Mouse (Mus musculus): ENCODE data around the gene Ccdc90b.

Gene Ccdc90b

GRCm38 (mm10) chr7:92560986-92561876 is at the start of gene Ccdc90b:
Gene Ccdc90b (plus strand): TSS chr7:92561149.
- DNase-seq (ENCODE audit: low read depth, low spot score), result peak; percentile 88

GRCm38 (mm10) chr7:92520397-92520796 is 40.6 kb upstream of the Ccdc90b start:
- no peak for DNase-seq (ENCODE audit: low read depth, low spot score)

- DNase-seq (ENCODE audit: low read depth, low spot score), result no peak
Observed at GRCm38 (mm10) chr7:92520820-92521219, 40.1 kb upstream of the Ccdc90b start.

- DNase-seq (ENCODE audit: low read depth, low spot score), result no peak
Observed at GRCm38 (mm10) chr7:92529245-92529644, 31.7 kb upstream of the Ccdc90b start.

- DNase-seq (ENCODE audit: low read depth, low spot score), result no peak
Observed at GRCm38 (mm10) chr7:92532351-92533036, 28.5 kb upstream of the Ccdc90b start.

- DNase-seq (ENCODE audit: low read depth, low spot score), result no peak
Observed at GRCm38 (mm10) chr7:92546763-92547162, 14.2 kb upstream of the Ccdc90b start.

- no peak for DNase-seq (ENCODE audit: low read depth, low spot score)
Observed at GRCm38 (mm10) chr7:92550248-92550989, 10.5 kb upstream of the Ccdc90b start.

GRCm38 (mm10) chr7:92550990-92551392 is 10.0 kb upstream of the Ccdc90b start:
- peak; percentile 46 for DNase-seq (ENCODE audit: low read depth, low spot score)

- no peak for DNase-seq (ENCODE audit: low read depth, low spot score)
Observed at GRCm38 (mm10) chr7:92558744-92559143, 2.2 kb upstream of the Ccdc90b start.

GRCm38 (mm10) chr7:92566775-92567174 is 5.8 kb downstream of the Ccdc90b start:
- no peak for DNase-seq (ENCODE audit: low read depth, low spot score)

- no peak for DNase-seq (ENCODE audit: low read depth, low spot score)
Observed at GRCm38 (mm10) chr7:92580491-92581207, 19.7 kb downstream of the Ccdc90b start.

GRCm38 (mm10) chr7:92583567-92583966 is 22.6 kb downstream of the Ccdc90b start:
- no peak for DNase-seq (ENCODE audit: low read depth, low spot score)

- DNase-seq (ENCODE audit: low read depth, low spot score), result no peak
Observed at GRCm38 (mm10) chr7:92589986-92590385, 29.0 kb downstream of the Ccdc90b start.

GRCm38 (mm10) chr7:92590842-92591241 is 29.9 kb downstream of the Ccdc90b start:
- no peak for DNase-seq (ENCODE audit: low read depth, low spot score)

GRCm38 (mm10) chr7:92604961-92605360 is 44.0 kb downstream of the Ccdc90b start:
- no peak for DNase-seq (ENCODE audit: low read depth, low spot score)

GRCm38 (mm10) chr7:92610830-92611229 is 49.9 kb downstream of the Ccdc90b start:
- DNase-seq (ENCODE audit: low read depth, low spot score), result no peak

- no peak for DNase-seq (ENCODE audit: low read depth, low spot score)
Observed at GRCm38 (mm10) chr7:92624488-92624887, 63.5 kb downstream of the Ccdc90b start.

GRCm38 (mm10) chr7:92630167-92630566 is 69.2 kb downstream of the Ccdc90b start:
- peak; percentile 14 for DNase-seq (ENCODE audit: low read depth, low spot score)
